Mouse (Mus musculus): ENCODE data around the gene Spop.

- TF ChIP-seq CTCF (IDR thresholded peaks at IDR 0.05) (no peak), EP300 (IDR thresholded peaks at IDR 0.05; ENCODE audit: insufficient read depth, low read depth, low read length) (no peak), POLR2A (IDR thresholded peaks at IDR 0.05; ENCODE audit: insufficient read depth, low read depth, low read length) (no peak)
These were observed 23.5 kb upstream of the Spop start for GRCm38 (mm10) chr11:95390420-95390819.

All from heart, adult 2 months (tissue).